Mouse (Mus musculus): ENCODE measurements around the gene Cers1. TPM values are rescaled to one million over a fixed set of nuclear protein-coding genes. Genes with fewer than 3 reads are reported as not detected.

The Cers1 gene
- polyA plus RNA-seq (2012; rRNA removed) = 0.52 and 0.61 TPM in 2 replicates

DNA sequence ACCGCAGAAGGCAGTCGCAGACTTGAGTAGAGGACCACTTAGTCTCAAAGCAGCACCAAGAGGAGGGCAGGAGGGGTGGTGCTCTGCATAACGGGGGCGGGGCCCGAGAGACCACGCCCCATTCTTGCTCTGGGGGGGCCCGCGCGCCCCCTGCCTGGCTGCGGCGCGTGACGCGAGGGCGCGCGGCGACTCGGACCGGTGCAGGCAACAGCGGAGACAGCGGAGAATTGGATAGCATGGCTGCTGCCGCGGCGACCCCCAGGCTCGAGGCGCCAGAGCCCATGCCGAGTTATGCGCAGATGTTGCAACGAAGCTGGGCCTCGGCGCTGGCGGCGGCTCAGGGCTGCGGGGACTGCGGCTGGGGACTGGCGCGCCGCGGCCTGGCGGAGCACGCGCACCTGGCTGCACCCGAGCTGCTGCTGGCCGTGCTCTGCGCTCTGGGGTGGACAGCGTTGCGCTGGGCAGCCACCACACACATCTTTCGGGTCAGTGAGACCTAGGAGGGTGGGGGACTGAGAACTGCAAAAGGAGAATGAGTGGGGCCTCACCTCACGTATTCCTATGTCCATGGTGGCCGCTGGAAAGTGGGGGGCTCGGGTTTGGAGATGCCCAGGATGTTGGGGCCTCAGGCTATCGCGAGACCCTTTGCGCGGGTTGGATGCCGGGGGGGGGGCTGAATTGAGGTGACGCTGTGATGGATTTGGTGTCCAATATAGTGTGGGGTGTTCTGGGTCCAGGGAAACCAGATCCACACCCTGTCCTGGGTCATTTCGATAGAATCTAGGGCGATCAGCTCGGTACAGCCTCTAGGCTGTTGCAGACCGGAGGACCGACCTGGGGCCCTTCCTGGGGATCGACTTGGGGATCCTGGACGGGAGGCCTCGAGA lies at the start of gene Cers1:
Cers1 (plus strand) TSS at position 152 of the 887 bp plus-strand sequence.
- Histone ChIP-seq H3K27ac (ENCODE audit: insufficient read depth, low read length) (no peak within 1 kb of the TSS), H3K36me3 (ENCODE audit: control insufficient read depth, insufficient read depth, low read length) (peaks cover 15% of the 10 kb centered on the region), H3K4me3 (ENCODE audit: extremely low read depth, insufficient read depth, insufficient read length) (peak within 1 kb of the TSS; percentile 36; the same call in 1 of the 2 replicates), H3K4me1 (ENCODE audit: control insufficient read depth, insufficient read depth, insufficient read length) (peaks cover 6% of the 10 kb centered on the region), H3K27me3 (ENCODE audit: control insufficient read depth, insufficient read depth, low read length) (no peaks in the 10 kb centered on the region; the same call in 1 of the 2 replicates)
- WGBS = 11% methylated on average over 66 of the region's 66 CpGs
- TF ChIP-seq POLR2A (IDR thresholded peaks at IDR 0.05; ENCODE audit: low read depth, low read length) (no peak), CTCF (IDR thresholded peaks at IDR 0.05; ENCODE audit: extremely low read depth, insufficient read depth, insufficient read length, insufficient replicate concordance) (no peak)
- no peak for DNase-seq (ENCODE audit: low read depth in 1 of 2, low spot score in 2 of 2)

DNA sequence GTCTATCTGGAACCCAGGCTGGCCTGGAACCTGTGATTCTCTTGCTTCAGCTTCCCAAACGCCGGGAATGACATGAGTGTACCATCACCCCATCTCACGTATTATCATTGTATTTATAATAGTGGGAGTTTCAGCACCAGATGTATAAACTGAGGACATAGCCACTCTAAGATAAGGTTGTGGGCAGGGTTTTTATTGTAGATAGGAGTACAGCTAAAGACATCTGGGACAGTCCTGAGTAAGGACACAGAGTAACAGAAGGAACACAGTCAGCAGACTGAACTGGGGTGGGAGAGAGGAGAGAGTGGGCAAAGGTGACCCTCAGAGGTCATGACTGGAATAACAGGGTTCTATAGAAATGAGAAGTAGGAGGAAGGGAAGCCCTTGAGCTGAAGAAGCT lies 47.9 kb upstream of the Cers1 start:
- H3K36me3 ChIP-seq (ENCODE audit: control insufficient read depth, insufficient read depth, low read length) = peaks cover 8% of the 10 kb centered on the region
- H3K4me3 ChIP-seq (ENCODE audit: extremely low read depth, insufficient read depth, insufficient read length) = no peak overlapping the region
- 79% methylated on average over 3 of the region's 3 CpGs for WGBS
- no peak for DNase-seq (ENCODE audit: low read depth in 1 of 2, low spot score in 2 of 2)
- no peak overlapping the region for H3K27ac ChIP-seq (ENCODE audit: insufficient read depth, low read length)
- TF ChIP-seq CTCF (IDR thresholded peaks at IDR 0.05; ENCODE audit: extremely low read depth, insufficient read depth, insufficient read length, insufficient replicate concordance) (no peak), POLR2A (IDR thresholded peaks at IDR 0.05; ENCODE audit: low read depth, low read length) (no peak)
- no peaks in the 10 kb centered on the region for H3K4me1 ChIP-seq (ENCODE audit: control insufficient read depth, insufficient read depth, insufficient read length)
- no peaks in the 10 kb centered on the region for H3K27me3 ChIP-seq (ENCODE audit: control insufficient read depth, insufficient read depth, low read length)

DNA sequence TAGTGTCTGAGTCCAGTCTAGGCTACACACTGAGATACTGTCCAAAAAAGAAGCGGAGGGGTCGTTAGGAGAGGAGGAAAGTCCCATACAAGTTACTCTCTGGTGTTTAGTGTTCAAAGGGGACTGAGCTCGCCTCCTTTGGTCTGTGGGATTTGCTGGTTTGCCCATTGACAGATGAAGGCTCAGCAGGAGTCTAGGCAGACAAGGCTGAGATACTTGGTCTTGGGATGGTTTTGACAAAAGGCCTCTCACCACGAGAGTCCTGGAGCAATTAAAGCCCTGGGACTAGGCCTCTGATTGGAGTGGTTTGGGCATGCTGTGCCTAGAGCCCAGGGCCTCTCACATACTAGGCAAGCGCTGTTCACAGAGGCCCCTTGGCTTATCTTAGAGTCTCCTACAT lies 47.3 kb upstream of the Cers1 start:
- H3K4me1 ChIP-seq (ENCODE audit: control insufficient read depth, insufficient read depth, insufficient read length) = no peaks in the 10 kb centered on the region
- peaks cover 3% of the 10 kb centered on the region; the same call in 1 of the 2 replicates for H3K36me3 ChIP-seq (ENCODE audit: control insufficient read depth, insufficient read depth, low read length)
- no peak overlapping the region for H3K4me3 ChIP-seq (ENCODE audit: extremely low read depth, insufficient read depth, insufficient read length)
- TF ChIP-seq POLR2A (IDR thresholded peaks at IDR 0.05; ENCODE audit: low read depth, low read length) (no peak), CTCF (IDR thresholded peaks at IDR 0.05; ENCODE audit: extremely low read depth, insufficient read depth, insufficient read length, insufficient replicate concordance) (no peak)
- H3K27ac ChIP-seq (ENCODE audit: insufficient read depth, low read length) = no peak overlapping the region
- no peaks in the 10 kb centered on the region for H3K27me3 ChIP-seq (ENCODE audit: control insufficient read depth, insufficient read depth, low read length)
- WGBS = 70% methylated on average over 5 of the region's 5 CpGs
- no peak for DNase-seq (ENCODE audit: low read depth in 1 of 2, low spot score in 2 of 2)

DNA sequence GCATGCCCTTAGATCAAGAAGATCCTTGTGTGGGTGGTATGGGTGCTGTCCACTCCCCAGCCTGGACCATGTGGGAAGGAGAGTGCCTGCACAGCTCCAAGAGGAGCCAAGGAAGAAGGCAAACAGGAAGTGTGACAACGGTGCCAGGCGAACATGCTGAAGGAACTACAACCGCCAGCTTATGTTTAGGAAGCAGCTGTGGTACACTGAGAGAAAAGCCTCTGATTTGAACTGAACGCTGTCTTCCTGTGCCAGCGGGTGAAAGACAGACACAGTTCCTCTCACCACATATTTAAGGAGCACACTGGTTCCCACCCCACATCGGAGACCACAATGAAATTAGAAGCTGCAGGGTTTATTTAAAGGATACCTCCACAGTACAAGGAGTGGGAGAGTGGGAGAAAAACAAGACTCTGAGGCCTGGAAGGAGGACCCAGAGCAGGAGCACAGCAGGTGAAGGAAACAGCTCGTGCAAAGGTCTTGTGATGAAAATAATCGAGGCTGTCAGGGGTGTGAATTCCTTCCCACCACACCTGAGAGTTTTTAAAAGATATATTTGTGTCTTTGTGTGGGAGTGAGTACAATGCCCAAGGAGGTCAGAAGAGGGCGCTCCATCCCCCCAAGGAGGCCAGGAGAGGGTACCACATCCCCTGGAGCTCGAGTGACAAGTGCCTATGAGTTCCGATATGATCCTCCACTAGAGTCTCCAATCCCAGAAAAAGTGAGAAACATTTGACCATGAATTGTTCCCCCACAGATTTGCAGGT lies 46.6 kb upstream of the Cers1 start:
- no peaks in the 10 kb centered on the region for H3K4me1 ChIP-seq (ENCODE audit: control insufficient read depth, insufficient read depth, insufficient read length)
- no peak overlapping the region for H3K27ac ChIP-seq (ENCODE audit: insufficient read depth, low read length)
- TF ChIP-seq POLR2A (IDR thresholded peaks at IDR 0.05; ENCODE audit: low read depth, low read length) = no peak
- no peak for TF ChIP-seq CTCF (IDR thresholded peaks at IDR 0.05; ENCODE audit: extremely low read depth, insufficient read depth, insufficient read length, insufficient replicate concordance)
- 8% methylated on average over 11 of the region's 11 CpGs for WGBS
- no peak for DNase-seq (ENCODE audit: low read depth in 1 of 2, low spot score in 2 of 2)
- peaks cover under 1% of the 10 kb centered on the region; the same call in 1 of the 2 replicates for H3K36me3 ChIP-seq (ENCODE audit: control insufficient read depth, insufficient read depth, low read length)
- H3K4me3 ChIP-seq (ENCODE audit: extremely low read depth, insufficient read depth, insufficient read length) = no peak overlapping the region
- H3K27me3 ChIP-seq (ENCODE audit: control insufficient read depth, insufficient read depth, low read length) = no peaks in the 10 kb centered on the region

DNA sequence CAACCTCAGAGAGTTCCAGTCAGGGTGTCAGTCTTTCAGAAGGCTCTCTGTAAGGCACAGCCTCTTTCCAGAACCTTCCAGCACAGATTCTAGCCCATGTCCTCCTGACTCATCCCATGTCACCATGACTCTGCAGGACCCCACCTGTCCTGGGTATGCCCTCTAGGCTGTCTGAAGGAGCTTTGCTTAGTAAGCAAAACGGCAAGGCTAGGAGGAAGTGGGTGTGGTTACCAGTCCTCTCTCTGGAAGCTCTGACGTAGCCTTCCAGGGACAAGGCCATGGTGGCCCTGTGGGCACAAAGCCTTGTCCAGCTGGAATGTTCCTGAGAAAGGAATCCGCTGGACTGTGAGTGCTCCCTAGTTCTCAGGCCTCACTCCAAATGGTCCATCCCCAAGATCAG lies 42.6 kb upstream of the Cers1 start:
- 29% methylated on average over 3 of the region's 3 CpGs for WGBS
- no peaks in the 10 kb centered on the region for H3K4me1 ChIP-seq (ENCODE audit: control insufficient read depth, insufficient read depth, insufficient read length)
- TF ChIP-seq POLR2A (IDR thresholded peaks at IDR 0.05; ENCODE audit: low read depth, low read length) (no peak), CTCF (IDR thresholded peaks at IDR 0.05; ENCODE audit: extremely low read depth, insufficient read depth, insufficient read length, insufficient replicate concordance) (no peak)
- H3K27me3 ChIP-seq (ENCODE audit: control insufficient read depth, insufficient read depth, low read length) = no peaks in the 10 kb centered on the region
- no peak overlapping the region for H3K4me3 ChIP-seq (ENCODE audit: extremely low read depth, insufficient read depth, insufficient read length)
- H3K36me3 ChIP-seq (ENCODE audit: control insufficient read depth, insufficient read depth, low read length) = no peaks in the 10 kb centered on the region
- no peak for DNase-seq (ENCODE audit: low read depth in 1 of 2, low spot score in 2 of 2)
- H3K27ac ChIP-seq (ENCODE audit: insufficient read depth, low read length) = no peak overlapping the region

DNA sequence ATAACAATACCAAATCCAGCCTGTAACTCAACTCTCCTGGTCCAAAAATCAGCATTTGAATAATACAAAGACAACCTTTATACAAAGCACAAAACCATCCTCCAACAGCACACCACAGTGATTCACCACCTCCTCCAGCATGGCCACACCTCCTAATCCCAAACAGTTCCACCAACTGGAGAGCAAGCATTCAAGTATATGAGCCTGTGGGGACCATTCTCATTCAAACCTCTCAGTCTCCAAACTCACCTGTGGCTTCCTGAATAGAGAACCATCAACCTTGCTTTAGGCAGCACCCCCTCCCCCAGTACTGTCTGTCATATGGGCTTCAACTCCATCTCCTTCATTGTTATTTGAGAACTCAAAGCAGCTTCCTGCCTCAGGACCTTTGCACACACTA lies 41.2 kb upstream of the Cers1 start:
- no peaks in the 10 kb centered on the region for H3K36me3 ChIP-seq (ENCODE audit: control insufficient read depth, insufficient read depth, low read length)
- TF ChIP-seq POLR2A (IDR thresholded peaks at IDR 0.05; ENCODE audit: low read depth, low read length) = no peak
- no peaks in the 10 kb centered on the region for H3K27me3 ChIP-seq (ENCODE audit: control insufficient read depth, insufficient read depth, low read length)
- no peak for DNase-seq (ENCODE audit: low read depth in 1 of 2, low spot score in 2 of 2)
- H3K4me3 ChIP-seq (ENCODE audit: extremely low read depth, insufficient read depth, insufficient read length) = no peak overlapping the region
- no peak overlapping the region for H3K27ac ChIP-seq (ENCODE audit: insufficient read depth, low read length)
- H3K4me1 ChIP-seq (ENCODE audit: control insufficient read depth, insufficient read depth, insufficient read length) = no peaks in the 10 kb centered on the region

Data from spleen, adult 2 months (tissue).